Mouse (Mus musculus): ENCODE data around the gene Trmt1l. TPM values are rescaled to one million over a fixed set of nuclear protein-coding genes. Genes with fewer than 3 reads are reported as not detected.
A peak's percentile ranks its signal among the peaks of the same experiment; 100 is the strongest.

Trmt1l gene
- polyA plus RNA-seq, 1 experiment from 2014 or later: 12.6 TPM

DNA sequence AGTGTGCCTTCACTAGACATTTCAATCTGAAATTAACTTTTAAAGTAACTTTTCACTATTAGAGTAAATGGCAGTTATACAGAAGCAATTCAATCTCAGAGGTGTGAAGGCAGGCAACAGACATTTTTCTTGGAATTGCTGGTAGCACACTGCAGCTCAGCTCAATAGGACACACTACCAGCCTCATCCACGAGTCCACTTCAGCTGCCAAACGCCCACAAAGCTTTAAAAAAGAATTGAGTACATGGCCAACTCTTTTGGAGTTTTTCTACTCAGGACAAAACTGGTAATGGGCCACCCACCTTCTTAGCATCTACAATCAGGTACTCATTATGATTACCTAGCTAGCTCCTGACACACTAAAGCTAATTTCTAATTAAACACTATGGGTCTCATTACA, 69.6 kb downstream of the Trmt1l start:
- WGBS (ENCODE audit: insufficient replicate concordance): 47% methylated on average over 2 of the region's 2 CpGs
- H3K36me3 ChIP-seq (replicated peaks; ENCODE audit: insufficient read depth, low read length): no peaks in the 10 kb centered on the region
- no peak overlapping the region for H3K27ac ChIP-seq (ENCODE audit: low read depth)
- ATAC-seq (no peak), DNase-seq (no peak)
- TF ChIP-seq CTCF (IDR thresholded peaks at IDR 0.05; ENCODE audit: low read depth) (no peak), EP300 (IDR thresholded peaks at IDR 0.05; ENCODE audit: low read depth) (no peak)
- H3K9me3 ChIP-seq (ENCODE audit: low read length): no peaks in the 10 kb centered on the region
- no peak overlapping the region for H3K9ac ChIP-seq (replicated peaks)
- H3K4me1 ChIP-seq (ENCODE audit: insufficient read depth): peaks cover 27% of the 10 kb centered on the region
- H3K27me3 ChIP-seq (ENCODE audit: insufficient read depth, low read length): no peaks in the 10 kb centered on the region
- H3K4me3 ChIP-seq (ENCODE audit: low read depth, low read length): no peak overlapping the region
- no peak overlapping the region for H3K4me2 ChIP-seq (ENCODE audit: low read depth, low read length)

DNA sequence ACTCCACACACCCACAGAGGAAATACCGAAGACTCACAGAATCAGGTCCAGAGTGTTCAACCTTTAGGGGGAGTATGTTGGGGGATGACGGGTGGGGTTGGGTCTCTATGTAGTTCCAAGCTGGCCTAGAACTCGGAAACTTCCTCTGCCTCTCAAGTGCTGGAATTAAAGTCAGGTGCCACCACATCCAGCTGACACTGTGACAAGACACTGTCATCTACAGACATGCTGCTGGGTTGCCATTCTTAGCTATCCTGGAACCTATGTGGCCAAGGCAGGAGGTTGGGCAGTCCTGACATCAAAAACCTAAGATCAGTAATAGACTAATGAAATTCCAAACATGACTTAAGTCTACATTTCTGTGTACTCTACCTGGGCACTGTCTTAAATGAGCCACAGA, 70.0 kb downstream of the Trmt1l start:
- 68% methylated on average over 3 of the region's 3 CpGs for WGBS (ENCODE audit: insufficient replicate concordance)
- TF ChIP-seq CTCF (IDR thresholded peaks at IDR 0.05; ENCODE audit: low read depth) (no peak), EP300 (IDR thresholded peaks at IDR 0.05; ENCODE audit: low read depth) (no peak)
- ATAC-seq (no peak), DNase-seq (no peak)
- Histone ChIP-seq H3K27me3 (ENCODE audit: insufficient read depth, low read length) (no peaks in the 10 kb centered on the region), H3K4me3 (ENCODE audit: low read depth, low read length) (peak overlapping the region; percentile 96; the same call in 1 of the 2 replicates), H3K4me1 (ENCODE audit: insufficient read depth) (peaks cover 23% of the 10 kb centered on the region), H3K4me2 (ENCODE audit: low read depth, low read length) (peak overlapping the region; percentile 94), H3K9me3 (ENCODE audit: low read length) (no peaks in the 10 kb centered on the region), H3K36me3 (replicated peaks; ENCODE audit: insufficient read depth, low read length) (no peaks in the 10 kb centered on the region), H3K9ac (replicated peaks) (no peak overlapping the region; the same call in 1 of the 2 replicates), H3K27ac (ENCODE audit: low read depth) (no peak overlapping the region)

DNA sequence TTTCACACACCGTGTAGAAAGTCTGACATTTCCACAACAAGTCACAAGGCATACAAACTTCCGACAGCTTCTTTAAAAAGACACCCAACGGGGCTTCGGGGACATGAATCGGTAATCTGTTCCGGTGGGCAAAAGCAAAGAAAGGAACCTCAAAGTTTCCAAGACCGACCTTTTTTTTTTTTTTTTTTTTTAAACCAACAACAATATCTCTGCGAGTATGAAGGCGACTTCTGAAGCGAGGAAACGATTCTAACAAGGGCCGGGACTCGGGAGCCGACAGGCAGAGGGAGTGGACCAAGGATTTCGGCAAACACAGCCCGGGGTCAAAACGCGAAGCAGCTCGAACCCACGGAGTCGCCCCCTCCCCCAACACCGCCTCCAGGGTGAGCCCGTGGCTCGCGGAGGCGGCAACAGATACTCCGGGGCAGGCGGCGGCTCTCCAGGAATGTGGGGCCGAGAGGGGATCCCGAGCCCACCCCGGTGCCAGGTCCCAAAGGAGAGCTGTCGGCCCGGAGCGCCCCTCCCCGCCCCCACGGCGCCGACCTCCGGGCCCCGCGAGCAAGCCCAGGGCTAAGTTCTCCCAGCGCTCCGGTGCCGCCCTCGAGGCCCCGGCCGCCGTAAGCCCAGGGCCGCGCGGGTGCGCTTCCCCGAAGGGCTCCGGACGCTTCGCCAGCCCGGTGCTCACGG, 71.6 kb downstream of the Trmt1l start:
- peak; percentile 59 for ATAC-seq
- H3K9me3 ChIP-seq (ENCODE audit: low read length): no peaks in the 10 kb centered on the region
- peak overlapping the region; percentile 99 for H3K27ac ChIP-seq (ENCODE audit: low read depth)
- WGBS (ENCODE audit: insufficient replicate concordance): 1% methylated on average over 36 of the region's 59 CpGs
- peak overlapping the region; percentile 97 for H3K9ac ChIP-seq (replicated peaks)
- peak overlapping the region; percentile 96 for H3K4me3 ChIP-seq (ENCODE audit: low read depth, low read length)
- H3K4me2 ChIP-seq (ENCODE audit: low read depth, low read length): peak overlapping the region; percentile 94
- peaks cover 17% of the 10 kb centered on the region for H3K4me1 ChIP-seq (ENCODE audit: insufficient read depth)
- H3K27me3 ChIP-seq (ENCODE audit: insufficient read depth, low read length): no peaks in the 10 kb centered on the region
- DNase-seq: peak; percentile 74
- no peaks in the 10 kb centered on the region for H3K36me3 ChIP-seq (replicated peaks; ENCODE audit: insufficient read depth, low read length)
- TF ChIP-seq CTCF (IDR thresholded peaks at IDR 0.05; ENCODE audit: low read depth) (no peak), EP300 (IDR thresholded peaks at IDR 0.05; ENCODE audit: low read depth) (0 out of 2 replicates have a peak, but pooled peaks have one; percentile 24)

DNA sequence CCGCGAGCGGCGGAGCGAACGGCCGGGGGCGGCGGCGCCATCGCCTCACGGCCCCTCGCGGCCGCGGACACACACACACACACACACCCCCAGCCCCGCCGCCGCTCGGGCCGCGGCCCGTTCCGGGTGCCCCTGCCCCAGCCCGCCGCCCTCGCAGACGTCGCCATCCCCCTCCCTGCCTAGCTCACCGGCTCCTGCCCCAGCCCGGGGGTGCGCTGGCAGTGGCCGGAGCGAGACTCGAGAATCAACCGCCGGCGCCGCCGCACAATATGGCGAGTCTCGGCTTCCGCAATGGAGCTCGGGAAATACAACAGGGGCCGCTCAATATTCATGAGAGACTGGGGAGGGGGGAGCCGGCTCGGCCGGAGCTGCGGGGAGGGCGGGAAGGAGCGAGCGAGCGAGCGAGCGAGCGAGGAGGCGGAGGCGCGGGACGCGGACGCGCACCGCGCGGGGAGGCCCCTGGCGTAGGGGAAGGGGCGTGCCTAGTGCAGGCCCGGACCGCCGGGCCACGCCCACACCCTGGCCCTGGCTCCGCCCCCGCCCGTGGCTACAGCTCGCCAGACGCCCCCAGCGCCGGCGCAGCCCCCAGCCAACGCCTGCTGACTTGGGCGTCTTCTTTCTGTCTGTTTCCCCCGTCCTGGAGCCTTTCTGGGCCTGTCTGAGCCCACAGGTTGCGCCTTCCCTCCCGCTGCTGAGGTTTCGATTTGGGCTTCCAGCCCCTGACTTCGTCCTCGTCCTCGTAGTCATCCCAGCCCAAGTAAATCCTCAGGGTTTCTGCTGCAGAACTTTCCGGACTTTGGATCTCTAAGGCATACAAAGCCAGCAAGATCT, 72.4 kb downstream of the Trmt1l start, which contains the start of gene Rnf2:
TSS of gene Rnf2 (minus strand) at position 425 of the 831 bp plus-strand sequence.
- Histone ChIP-seq H3K4me2 (ENCODE audit: low read depth, low read length) (peak within 1 kb of the TSS; percentile 94), H3K4me1 (ENCODE audit: insufficient read depth) (peaks cover 13% of the 10 kb centered on the region), H3K36me3 (replicated peaks; ENCODE audit: insufficient read depth, low read length) (no peaks in the 10 kb centered on the region), H3K4me3 (ENCODE audit: low read depth, low read length) (peak within 1 kb of the TSS; percentile 96), H3K9me3 (ENCODE audit: low read length) (no peaks in the 10 kb centered on the region), H3K27ac (ENCODE audit: low read depth) (peak within 1 kb of the TSS; percentile 99), H3K27me3 (ENCODE audit: insufficient read depth, low read length) (no peaks in the 10 kb centered on the region), H3K9ac (replicated peaks) (peak within 1 kb of the TSS; percentile 97)
- under 1% methylated on average over 41 of the region's 90 CpGs for WGBS (ENCODE audit: insufficient replicate concordance)
- DNase-seq: peak; percentile 95
- TF ChIP-seq EP300 (IDR thresholded peaks at IDR 0.05; ENCODE audit: low read depth): peak; percentile 11; the same call in 1 of the 2 replicates
- no peak for TF ChIP-seq CTCF (IDR thresholded peaks at IDR 0.05; ENCODE audit: low read depth)
- peak; percentile 97 for ATAC-seq

Small RNAs within 50 kb of the gene (microRNA-seq; reads per million reads assigned to microRNA genes)
- not detected for gene Mir7682

Other genes with a start within 250 kb of the Trmt1l start
- 0.60 and 0.67 TPM in 2 replicates for gene Gm47985, start 246.0 kb upstream of the Trmt1l start, polyA plus RNA-seq (2015; fragmentation: Nextera tagmentation; extraction: Ambion mirVana)
- 0.28 and 0.37 TPM in 2 replicates for gene Gm8947, start 236.2 kb upstream of the Trmt1l start, polyA plus RNA-seq (2015; fragmentation: Nextera tagmentation; extraction: Ambion mirVana)
- gene Gm47995, start 230.1 kb upstream of the Trmt1l start, polyA plus RNA-seq (2015; fragmentation: Nextera tagmentation; extraction: Ambion mirVana): 0.26 and 0.31 TPM in 2 replicates
- 0.28 TPM in 1 of 2 replicates, not detected in the other for gene 3110040M04Rik, start 224.4 kb upstream of the Trmt1l start, polyA plus RNA-seq (2015; fragmentation: Nextera tagmentation; extraction: Ambion mirVana)
- 0.12 and 0.20 TPM in 2 replicates for gene Gm47996, start 218.4 kb upstream of the Trmt1l start, polyA plus RNA-seq (2015; fragmentation: Nextera tagmentation; extraction: Ambion mirVana)
- 58.5 and 68.2 TPM in 2 replicates for gene Ivns1abp, start 84.1 kb upstream of the Trmt1l start, polyA plus RNA-seq (2015; fragmentation: Nextera tagmentation; extraction: Ambion mirVana)
- gene Swt1, start 87 bp upstream of the Trmt1l start, polyA plus RNA-seq (2015; fragmentation: Nextera tagmentation; extraction: Ambion mirVana): 17.2 and 20.6 TPM in 2 replicates
- 18.8 and 19.4 TPM in 2 replicates for gene Rnf2, start 72.4 kb downstream of the Trmt1l start, polyA plus RNA-seq (2015; fragmentation: Nextera tagmentation; extraction: Ambion mirVana)
- gene Fam129a, start 142.6 kb downstream of the Trmt1l start, polyA plus RNA-seq (2015; fragmentation: Nextera tagmentation; extraction: Ambion mirVana): 8.3 and 11.5 TPM in 2 replicates